Mouse (Mus musculus) induced T-regulatory cell, adult 2 months (primary cell): Measurements from ENCODE around the gene Fgfrl1.
A peak's percentile ranks its signal among the peaks of the same experiment; 100 is the strongest.

Source experiments
- DNase-seq: peaks from one replicate; pipeline ENCODE4 v3.0.0-alpha.2; 2012; ENCODE audit warnings: low read depth

The Fgfrl1 gene

GRCm38 (mm10) chr5:108692271-108692670 is at the start of gene Fgfrl1:
Gene Fgfrl1, plus strand, starts transcription at chr5:108692382.
- DNase-seq = peak; percentile 89

GRCm38 (mm10) chr5:108643674-108644073 is 48.5 kb upstream of the Fgfrl1 start:
- no peak for DNase-seq

- DNase-seq = no peak
Observed at GRCm38 (mm10) chr5:108645651-108646342, 46.4 kb upstream of the Fgfrl1 start.

DNA sequence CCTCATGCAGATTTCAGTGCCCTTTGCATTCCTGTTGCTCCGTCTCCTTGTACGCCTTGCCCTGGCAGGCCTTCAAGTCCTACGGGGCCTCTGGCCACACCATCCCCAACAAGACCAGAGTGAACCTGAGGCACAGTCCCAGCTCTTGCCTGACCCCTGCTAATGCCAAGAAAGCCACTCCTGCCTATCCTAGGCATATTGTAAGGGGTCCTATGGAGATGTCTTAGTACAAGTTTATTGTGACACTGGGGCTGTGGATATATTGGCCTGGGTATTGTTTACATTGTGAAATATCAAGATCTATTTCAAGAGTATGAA is 45.9 kb upstream of the Fgfrl1 start:
- no peak for DNase-seq

DNA sequence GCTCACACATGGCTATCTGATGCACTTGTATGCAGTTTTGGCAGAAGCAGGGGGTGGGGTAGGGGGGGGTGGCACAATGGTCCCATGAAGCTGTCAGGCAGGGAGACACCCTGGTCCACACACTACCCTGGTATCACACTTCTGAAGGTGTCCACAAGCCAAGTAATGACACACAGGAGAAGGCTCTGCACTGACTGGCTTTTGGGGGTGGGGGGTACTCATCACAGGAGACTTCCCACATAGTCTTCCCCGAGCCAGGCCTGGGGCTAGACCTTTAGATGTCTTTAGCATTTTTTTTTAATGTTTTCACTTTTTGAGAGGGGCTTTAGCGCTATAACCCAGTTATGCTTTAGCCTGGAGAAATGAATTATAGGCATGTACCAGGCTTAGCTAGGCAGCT is 44.9 kb upstream of the Fgfrl1 start:
- DNase-seq = no peak

- no peak for DNase-seq
Observed at GRCm38 (mm10) chr5:108647820-108648465, 44.2 kb upstream of the Fgfrl1 start.

GRCm38 (mm10) chr5:108648937-108649576 is 43.1 kb upstream of the Fgfrl1 start:
- no peak for DNase-seq

DNA sequence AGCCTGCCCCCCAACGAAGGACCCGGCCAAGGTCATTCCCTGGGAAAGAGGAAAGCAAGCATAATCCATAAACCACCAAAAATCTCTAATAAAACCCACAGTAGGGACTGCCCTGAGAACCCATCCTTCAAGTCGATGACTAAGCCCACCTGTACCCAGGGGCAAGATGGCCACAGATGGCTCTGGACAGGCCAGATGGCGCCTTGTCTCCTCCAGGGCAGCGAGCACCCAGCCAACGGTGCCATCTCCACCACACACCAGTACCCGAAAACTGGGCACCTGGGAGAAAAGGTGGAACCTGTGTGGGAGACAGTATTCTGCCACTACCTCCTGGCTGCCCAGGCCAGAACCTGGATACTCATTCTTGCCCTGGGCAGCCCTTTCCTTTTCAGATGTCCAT is 41.8 kb upstream of the Fgfrl1 start:
- no peak for DNase-seq

DNA sequence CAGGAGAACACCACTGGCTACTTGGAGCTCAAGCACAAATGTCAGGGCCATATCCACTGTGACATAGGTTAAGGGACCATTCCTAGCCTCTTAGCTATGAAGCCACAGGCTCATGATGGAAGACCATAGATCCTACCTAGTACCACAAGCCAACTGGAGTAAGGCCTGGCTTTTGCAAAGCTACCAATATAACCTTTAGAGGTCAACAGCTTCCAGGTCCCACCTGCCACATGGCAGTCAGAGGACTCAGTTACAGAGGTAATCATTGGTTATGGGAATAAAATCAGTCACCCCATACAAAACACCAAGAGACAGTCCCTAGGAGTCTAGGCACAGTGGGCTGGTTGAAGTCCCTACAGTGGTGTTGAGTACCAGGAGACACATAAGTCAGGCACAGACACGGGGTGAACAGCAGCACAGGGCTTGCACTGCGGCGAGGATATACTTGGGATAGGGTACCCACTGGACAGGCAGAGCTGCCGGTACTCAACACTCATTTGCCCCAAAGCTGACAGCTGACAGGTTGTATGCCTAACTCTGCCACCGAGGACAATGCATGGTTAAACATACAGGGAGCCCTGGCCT is 41.0 kb upstream of the Fgfrl1 start:
- no peak for DNase-seq

GRCm38 (mm10) chr5:108651823-108652222 is 40.4 kb upstream of the Fgfrl1 start:
- peak; percentile 84 for DNase-seq

DNA sequence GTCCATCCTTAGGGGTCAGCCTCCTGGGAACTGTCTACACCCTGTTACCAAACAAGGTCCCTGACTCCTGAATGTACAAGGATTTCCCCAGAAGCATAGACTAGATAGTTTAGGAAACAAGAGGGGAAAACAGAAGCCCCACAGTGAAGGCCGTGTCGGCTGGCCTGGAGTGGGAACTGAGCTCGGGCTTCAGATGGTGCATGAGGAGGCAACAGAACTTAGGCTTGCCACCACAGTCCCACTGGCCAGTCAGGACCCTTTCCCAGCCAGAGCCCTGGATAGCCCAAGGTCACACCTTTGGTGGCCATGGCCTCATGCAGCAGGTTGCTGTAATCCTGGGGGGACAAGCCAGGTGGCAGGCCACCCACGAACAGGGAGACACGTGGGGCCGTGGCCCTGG is 38.8 kb upstream of the Fgfrl1 start:
- DNase-seq = no peak

GRCm38 (mm10) chr5:108654444-108654990 is 37.7 kb upstream of the Fgfrl1 start:
- no peak for DNase-seq

- no peak for DNase-seq
Observed at GRCm38 (mm10) chr5:108655381-108655780, 36.8 kb upstream of the Fgfrl1 start.

- no peak for DNase-seq
Observed at GRCm38 (mm10) chr5:108655891-108656650, 36.1 kb upstream of the Fgfrl1 start.

DNA sequence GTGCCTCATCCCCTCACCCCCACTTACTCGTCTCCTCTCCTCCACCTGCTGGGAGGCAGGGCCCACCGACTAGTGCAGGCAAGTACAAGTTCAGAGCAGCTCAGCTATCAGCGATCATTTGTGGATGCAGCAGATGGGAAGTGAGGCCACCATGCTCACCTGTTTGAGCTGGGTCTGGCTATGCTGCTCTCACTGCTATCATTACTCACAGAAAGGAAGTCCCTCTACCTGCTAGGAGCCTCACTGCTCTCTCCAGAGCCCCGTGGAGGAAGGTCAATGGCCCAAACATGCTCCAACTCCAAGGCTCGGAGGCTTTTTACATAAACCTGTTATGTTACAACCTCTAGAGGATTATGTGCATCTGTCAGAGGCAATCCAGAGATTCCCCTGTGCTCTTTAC is 34.8 kb upstream of the Fgfrl1 start:
- no peak for DNase-seq

GRCm38 (mm10) chr5:108658611-108659010 is 33.6 kb upstream of the Fgfrl1 start:
- DNase-seq = no peak

DNA sequence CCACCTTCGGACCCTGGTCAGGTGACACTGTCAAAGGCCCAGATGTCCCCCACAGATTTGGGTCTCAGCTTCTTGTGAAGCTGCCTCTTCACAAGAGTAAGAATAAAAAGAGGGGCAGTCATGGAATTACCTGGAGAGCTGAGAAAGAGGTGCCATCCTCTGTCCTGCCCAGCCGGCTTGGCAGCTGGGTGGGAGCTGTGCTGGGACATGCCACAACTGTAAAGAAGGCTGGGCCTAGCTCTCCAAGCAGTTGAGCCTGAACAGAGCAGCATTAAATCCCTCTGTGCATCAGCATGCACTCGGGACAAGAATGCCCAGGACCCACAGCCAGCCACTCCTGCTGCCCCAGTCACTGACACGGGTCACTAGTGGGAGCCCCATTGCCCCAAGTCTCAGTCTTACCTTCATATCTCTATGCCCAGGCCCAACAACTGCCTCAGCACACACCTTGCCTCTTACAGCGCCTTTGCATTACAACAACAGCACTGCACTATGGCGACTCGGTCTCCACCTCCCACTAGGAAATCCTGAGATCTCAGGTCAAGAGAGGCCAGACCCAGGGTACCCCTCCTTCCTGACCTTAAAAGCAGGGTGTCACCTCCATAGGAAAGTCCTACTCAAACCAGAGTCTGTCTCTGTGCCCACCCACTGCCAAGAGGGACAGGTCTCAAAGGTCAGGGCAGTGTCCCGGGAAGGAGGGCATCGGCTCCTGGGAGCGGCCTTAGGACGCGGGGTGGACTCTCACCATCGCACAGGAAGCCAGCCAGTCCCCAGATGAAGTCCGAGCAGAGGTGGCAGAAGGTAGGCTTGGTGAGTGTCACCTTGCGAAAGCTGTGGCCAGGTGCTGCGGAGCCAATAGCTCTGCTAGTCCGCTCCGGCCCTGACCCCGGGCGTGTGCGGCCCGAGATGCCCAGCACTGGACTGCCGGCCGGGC is 32.2 kb upstream of the Fgfrl1 start, which contains the start of gene Idua:
Idua (plus strand) TSS at position 634 of the 934 bp plus-strand sequence.
- no peak for DNase-seq

GRCm38 (mm10) chr5:108660632-108661268 is 31.4 kb upstream of the Fgfrl1 start:
- DNase-seq = peak; percentile 90

DNA sequence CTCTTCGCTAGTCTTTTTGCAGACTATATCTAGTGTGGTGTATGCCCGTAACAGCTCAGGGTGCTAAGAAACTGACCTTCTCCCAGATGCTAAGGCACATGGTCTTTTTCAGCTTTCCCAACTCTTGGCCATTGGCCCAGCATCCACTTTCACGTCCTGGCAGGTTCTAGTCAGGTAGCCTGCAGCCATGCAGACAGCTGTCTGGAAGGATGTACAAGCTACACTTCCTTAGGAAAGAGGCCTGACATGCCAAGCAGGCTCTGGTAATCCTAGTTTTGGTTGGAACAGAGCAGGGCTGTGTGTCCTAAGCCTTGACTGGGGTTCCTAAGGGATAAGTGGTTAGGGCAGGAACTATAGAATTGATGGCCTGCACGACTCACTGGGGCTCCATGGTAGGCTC is 29.4 kb upstream of the Fgfrl1 start:
- DNase-seq = no peak

DNA sequence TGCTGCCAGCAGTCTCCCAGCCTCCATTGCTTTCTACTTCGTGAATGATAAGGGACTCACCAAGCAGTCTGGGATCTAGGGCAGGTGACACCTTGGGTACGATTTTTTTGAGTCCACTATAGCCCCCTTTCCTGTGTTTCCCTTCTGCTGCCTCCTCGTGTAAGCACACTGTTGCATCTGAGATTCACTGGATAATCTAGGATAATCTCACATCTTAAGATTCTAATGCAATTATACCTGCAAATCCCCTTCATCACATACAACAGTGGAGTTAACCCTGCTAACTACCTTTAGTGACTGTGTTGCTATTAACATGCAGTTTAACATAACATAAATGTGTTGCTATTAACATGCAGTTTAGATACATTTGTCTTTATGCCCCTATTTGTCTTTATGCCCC is 27.1 kb upstream of the Fgfrl1 start:
- DNase-seq = no peak
